Mouse (Mus musculus): ENCODE measurements at regions not wholly inside any gene's neighbourhood (a gene's known extent, or its start where the extent isn't known, plus 50 kb on each side); places are given as distances from the start of the nearest gene placed in this dataset.

GRCm38 (mm10) chr1:35805546-35805945 is 262.7 kb upstream of the Hs6st1 start:
- DNase-seq: no peak

- DNase-seq: no peak
These were observed 261.9 kb upstream of the Hs6st1 start for GRCm38 (mm10) chr1:35806329-35806728.

GRCm38 (mm10) chr1:35806731-35807130 is 261.5 kb upstream of the Hs6st1 start:
- no peak for DNase-seq

DNA sequence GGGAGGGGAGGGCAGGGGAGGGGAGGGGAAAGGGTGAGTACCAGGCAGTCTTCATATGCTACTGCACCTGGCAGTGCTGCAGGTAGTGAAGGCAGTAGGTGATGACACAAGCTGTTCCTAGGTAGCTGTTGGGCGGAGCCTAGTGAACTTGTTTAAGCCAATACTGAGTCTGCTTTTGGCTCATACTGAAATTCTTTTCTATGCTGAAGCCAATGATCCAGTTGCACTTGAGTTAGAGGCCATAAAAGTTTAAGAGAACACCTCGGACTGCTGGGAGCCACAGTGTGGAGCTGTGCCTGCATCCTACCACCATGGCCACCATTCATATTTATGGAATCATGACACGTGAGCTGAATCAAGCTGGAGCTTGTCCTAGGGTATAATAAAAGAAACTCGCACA is 259.3 kb upstream of the Hs6st1 start:
- no peak for DNase-seq

DNA sequence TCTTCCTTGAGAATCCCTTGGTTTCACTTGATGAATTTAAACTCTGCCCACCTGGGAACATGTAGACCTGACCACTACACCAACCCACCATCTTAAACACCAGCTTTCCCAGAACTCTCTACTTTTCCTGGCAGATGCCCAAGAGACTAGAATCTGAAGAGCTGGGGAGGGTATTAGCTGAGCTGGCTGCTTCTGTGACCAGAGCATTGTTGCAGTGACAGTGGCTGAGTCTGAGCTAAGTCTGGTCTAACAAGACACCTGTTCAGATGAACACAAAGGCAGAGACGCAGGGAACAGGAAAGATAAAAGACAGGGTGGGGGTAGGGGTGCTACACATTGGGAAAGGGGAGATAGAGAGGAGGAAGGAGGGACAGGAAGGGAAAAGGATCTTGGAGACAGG is 258.9 kb upstream of the Hs6st1 start:
- no peak for DNase-seq

GRCm38 (mm10) chr1:35810571-35811342 is 257.4 kb upstream of the Hs6st1 start:
- peak; percentile 10 for DNase-seq

DNA sequence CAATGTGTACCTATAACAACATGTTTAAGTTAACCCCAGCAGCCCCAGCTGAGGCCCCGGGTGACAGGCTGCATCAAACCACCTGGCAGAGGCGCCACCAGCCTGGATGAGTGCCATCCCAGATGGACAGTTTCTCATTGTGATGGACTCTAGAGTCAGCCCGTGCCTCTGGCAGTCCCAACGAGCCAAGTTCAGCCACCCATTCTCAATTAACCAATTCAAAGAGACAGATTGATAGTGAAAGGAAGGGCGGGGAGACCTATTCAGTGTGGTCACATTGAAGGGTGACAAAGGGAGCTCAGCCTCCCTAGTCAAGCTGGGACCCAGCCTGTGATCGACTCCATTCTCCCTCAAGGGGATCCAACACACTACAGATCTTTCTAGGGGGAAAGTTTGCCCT is 256.8 kb upstream of the Hs6st1 start:
- no peak for DNase-seq

- DNase-seq: no peak
These were observed 256.4 kb upstream of the Hs6st1 start for GRCm38 (mm10) chr1:35811795-35812194.

DNA sequence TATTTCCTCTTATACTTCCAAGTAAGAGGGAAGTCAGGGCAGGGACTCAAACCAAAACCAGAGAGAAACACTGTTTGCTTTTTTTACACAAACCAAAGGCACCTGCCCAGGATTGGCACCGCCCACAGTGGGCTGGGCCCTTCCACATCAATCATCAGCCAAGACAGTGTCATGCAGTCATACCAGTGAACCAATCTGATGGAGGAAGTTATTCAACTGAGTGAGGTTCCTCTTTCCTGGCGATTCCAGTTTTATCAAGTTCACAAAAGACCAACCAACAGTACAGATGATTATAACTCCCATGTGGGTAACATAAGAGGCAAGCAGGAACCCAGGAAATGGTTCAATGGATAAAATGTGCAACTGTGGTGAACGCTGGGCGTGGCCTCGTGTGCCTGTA is 254.6 kb upstream of the Hs6st1 start:
- DNase-seq: peak; percentile 64

- DNase-seq: no peak
These were observed 254.0 kb upstream of the Hs6st1 start for GRCm38 (mm10) chr1:35814207-35814606.

DNA sequence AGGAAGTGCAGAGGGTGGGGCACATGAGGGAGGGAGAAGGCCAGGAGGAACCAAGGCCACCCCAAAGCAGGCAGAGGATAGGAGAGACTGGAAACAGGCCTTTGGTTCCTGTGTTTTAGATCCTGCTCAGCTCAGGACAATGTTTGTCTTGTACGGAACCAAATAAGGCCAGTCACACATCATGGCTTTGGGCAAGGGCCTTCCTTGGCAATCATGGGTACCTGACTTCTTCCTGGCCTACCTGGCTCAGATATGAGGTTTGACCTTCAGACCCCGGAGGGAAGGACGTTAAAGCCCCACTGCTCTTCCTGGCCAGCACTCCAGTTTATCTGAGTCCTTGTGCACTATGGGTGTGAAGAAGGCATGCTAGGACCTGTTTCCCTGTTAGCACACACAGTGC is 253.4 kb upstream of the Hs6st1 start:
- no peak for DNase-seq

DNA sequence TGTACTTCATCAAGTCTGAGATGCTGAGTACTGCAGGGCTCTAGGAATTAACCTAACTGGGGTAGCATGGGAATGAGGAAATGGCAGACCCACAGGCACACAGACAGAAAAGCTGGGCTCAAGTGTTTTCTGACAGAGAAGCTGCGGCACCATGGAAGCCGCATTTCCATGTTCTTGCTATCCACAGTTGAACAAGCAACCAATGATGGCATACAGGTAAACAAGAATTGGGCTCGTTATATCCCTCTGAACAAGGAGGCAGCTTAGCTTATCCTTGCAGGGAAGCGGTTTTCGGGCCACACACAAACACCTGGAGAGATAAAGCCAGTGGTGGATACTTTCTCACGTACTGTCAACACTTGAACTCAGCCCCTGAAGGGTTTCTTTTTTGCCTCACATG is 246.4 kb upstream of the Hs6st1 start:
- DNase-seq: no peak

GRCm38 (mm10) chr1:35822376-35823202 is 245.6 kb upstream of the Hs6st1 start:
- no peak for DNase-seq

- no peak for DNase-seq
These were observed 244.7 kb upstream of the Hs6st1 start for GRCm38 (mm10) chr1:35823496-35823895.

DNA sequence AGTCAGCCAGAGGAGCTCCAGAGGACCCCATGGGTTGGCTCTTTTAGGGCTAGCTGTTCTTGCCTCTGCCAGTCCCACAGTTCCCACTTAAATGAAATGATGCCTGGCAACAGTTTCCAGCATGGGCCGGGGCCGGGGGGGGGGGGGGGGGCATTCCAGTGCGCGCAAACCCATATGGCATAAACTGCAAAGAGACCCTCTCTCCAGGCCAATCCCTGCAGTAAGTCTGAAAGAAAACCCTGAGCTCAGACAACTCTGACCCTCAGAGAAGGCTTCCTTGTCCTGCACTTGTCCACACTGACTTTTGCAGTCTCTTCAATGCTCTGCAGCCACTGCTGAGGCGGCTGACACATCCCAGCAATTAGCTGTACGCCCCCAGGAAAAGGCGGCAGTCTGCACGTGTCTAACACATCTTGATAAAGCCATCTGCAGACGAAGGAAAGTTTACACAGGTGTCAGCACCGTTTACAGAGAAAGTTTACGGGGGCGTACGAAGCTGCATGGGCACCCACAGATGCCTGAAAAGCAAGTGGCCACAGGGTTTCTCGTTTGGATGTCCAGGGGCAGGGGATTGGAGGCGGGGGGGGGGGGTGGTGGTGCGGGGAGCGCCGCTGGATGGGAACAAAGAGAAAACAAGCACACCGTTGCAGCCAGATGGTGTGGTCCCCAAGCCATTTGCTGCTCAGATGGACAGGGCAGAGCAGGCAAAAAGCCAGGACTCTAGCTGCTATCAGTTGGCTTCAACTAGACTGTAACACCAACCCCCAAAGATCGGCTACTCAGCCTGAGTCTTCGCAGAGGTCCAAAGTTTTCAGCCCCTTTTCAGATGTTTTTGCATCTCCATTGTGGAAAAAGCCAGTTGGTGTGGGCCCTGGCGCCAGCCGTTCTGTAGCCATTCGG is 244.0 kb upstream of the Hs6st1 start:
- no peak for DNase-seq

- no peak for DNase-seq
These were observed 242.7 kb upstream of the Hs6st1 start for GRCm38 (mm10) chr1:35825531-35825966.

DNA sequence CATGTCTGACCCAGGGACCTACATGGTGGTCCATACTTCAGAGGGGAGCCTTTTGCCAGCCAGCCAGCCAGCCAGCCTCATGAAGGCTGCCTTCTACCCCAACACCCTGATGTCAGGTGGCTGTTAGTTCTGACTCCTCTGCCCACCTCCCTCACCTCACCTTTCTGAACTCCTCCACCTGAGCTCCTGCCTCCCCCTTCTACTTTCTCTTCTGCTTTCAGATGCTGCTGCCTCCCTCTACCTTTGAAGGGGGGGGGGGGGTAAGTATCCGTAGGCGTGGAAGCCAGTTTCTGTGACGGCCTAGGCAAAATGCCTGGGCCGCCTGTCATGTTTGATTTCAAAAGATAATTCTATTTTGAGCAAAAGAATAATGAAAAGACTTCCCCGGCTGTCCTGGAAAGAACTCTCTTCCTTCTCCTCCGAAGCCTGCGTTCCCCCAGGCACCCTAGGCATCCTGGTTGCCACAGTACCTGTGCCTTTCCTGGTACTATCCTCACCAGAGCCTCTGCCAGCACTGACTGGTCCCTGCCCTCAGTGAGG is 241.6 kb upstream of the Hs6st1 start:
- DNase-seq: no peak

- DNase-seq: no peak
These were observed 240.7 kb upstream of the Hs6st1 start for GRCm38 (mm10) chr1:35827471-35827870.

DNA sequence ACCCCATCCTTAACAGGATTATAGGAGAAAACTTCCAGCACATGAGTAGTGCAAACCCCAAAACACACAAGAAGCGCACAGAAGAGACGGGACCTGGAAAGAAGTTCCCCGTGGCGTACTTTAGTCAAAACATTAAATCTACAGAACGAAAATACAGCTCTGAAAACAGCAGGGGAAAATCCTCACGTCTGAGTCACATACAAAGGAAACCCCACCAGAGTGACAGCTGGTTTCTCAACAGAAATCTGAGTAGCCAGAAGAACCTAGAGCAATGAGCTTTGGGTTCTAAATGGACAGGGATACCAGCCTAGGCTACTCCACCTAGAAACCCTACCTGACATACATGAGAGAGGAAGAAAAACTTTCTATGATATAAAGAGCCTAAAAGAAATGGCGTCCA is 234.0 kb upstream of the Hs6st1 start:
- no peak for DNase-seq

GRCm38 (mm10) chr1:35836552-35836951 is 231.6 kb upstream of the Hs6st1 start:
- DNase-seq: no peak

DNA sequence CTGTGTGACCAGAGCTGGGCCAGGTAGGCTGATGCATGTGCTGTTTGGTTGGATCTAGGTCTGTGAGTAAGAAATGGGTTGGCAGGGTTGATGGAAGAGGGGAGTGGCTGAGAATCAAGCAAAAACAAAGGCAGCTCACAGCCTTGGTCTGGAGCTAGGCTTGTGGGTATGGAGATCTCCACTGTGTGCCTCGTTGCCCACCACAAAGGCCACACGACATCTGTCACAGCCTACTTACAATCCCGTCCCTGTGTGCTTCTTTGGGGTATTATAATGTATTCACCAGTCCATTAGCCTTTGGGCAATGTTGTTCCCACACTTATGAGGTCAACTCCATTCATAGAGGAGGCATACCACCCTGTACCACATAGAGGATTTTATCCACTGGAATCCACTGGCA is 229.6 kb upstream of the Hs6st1 start:
- no peak for DNase-seq

- DNase-seq: peak; percentile 68
These were observed 228.8 kb upstream of the Hs6st1 start for GRCm38 (mm10) chr1:35839446-35839845.

GRCm38 (mm10) chr1:35841626-35842025 is 226.6 kb upstream of the Hs6st1 start:
- DNase-seq: no peak
